Mouse (Mus musculus): ENCODE data around the gene Nfkbil1. TPM values are rescaled to one million over a fixed set of nuclear protein-coding genes. Genes with fewer than 3 reads are reported as not detected.
A peak's percentile ranks its signal among the peaks of the same experiment; 100 is the strongest.

The Nfkbil1 gene
- polyA plus RNA-seq, 1 experiment from 2014 or later, result 2.3 TPM

GRCm38 (mm10) chr17:35204494-35205379 is 30.9 kb downstream of the Nfkbil1 start, which contains the start of gene Lta:
Gene Lta (minus strand): TSS chr17:35205351.
- Histone ChIP-seq H3K4me2 (peak within 1 kb of the TSS; percentile 29; the same call in 1 of the 2 replicates), H3K4me1 (ENCODE audit: control insufficient read depth, insufficient read depth, low read length) (no peaks in the 10 kb centered on the region), H3K27ac (ENCODE audit: low read depth, low read length) (no peak within 1 kb of the TSS), H3K9ac (ENCODE audit: low read depth, low read length) (no peak within 1 kb of the TSS; the same call in 1 of the 2 replicates), H3K27me3 (ENCODE audit: control insufficient read depth, insufficient read depth, low read length) (peaks cover 51% of the 10 kb centered on the region), H3K36me3 (ENCODE audit: control insufficient read depth, insufficient read depth, low read length) (no peaks in the 10 kb centered on the region), H3K4me3 (ENCODE audit: low read depth, low read length) (no peak within 1 kb of the TSS), H3K9me3 (replicated peaks; ENCODE audit: control insufficient read depth, low read length) (no peaks in the 10 kb centered on the region)
- WGBS (ENCODE audit: insufficient replicate concordance), result 17% methylated on average over 20 of the region's 20 CpGs
- no peak for ATAC-seq (replicated peaks; ENCODE audit: insufficient number of reproducible peaks, low FRiP score, low TSS enrichment)

GRCm38 (mm10) chr17:35202442-35202841 is 33.1 kb downstream of the Nfkbil1 start:
- Histone ChIP-seq H3K27me3 (ENCODE audit: control insufficient read depth, insufficient read depth, low read length) (peaks cover 59% of the 10 kb centered on the region), H3K4me3 (ENCODE audit: low read depth, low read length) (no peak overlapping the region), H3K4me1 (ENCODE audit: control insufficient read depth, insufficient read depth, low read length) (no peaks in the 10 kb centered on the region), H3K36me3 (ENCODE audit: control insufficient read depth, insufficient read depth, low read length) (no peaks in the 10 kb centered on the region), H3K9ac (ENCODE audit: low read depth, low read length) (no peak overlapping the region), H3K9me3 (replicated peaks; ENCODE audit: control insufficient read depth, low read length) (no peaks in the 10 kb centered on the region), H3K4me2 (no peak overlapping the region), H3K27ac (ENCODE audit: low read depth, low read length) (no peak overlapping the region)
- no peak for ATAC-seq (replicated peaks; ENCODE audit: insufficient number of reproducible peaks, low FRiP score, low TSS enrichment)
- 64% methylated on average over 4 of the region's 4 CpGs for WGBS (ENCODE audit: insufficient replicate concordance)

GRCm38 (mm10) chr17:35201787-35202186 is 33.8 kb downstream of the Nfkbil1 start, which contains the start of gene Tnf:
Gene Tnf (minus strand): TSS chr17:35202007.
- no peak within 1 kb of the TSS for H3K4me3 ChIP-seq (ENCODE audit: low read depth, low read length)
- 26% methylated on average over 13 of the region's 13 CpGs for WGBS (ENCODE audit: insufficient replicate concordance)
- no peak for ATAC-seq (replicated peaks; ENCODE audit: insufficient number of reproducible peaks, low FRiP score, low TSS enrichment)

GRCm38 (mm10) chr17:35201128-35201527 is 34.5 kb downstream of the Nfkbil1 start:
- H3K36me3 ChIP-seq (ENCODE audit: control insufficient read depth, insufficient read depth, low read length), result no peaks in the 10 kb centered on the region
- no peak overlapping the region for H3K9ac ChIP-seq (ENCODE audit: low read depth, low read length)
- ATAC-seq (replicated peaks; ENCODE audit: insufficient number of reproducible peaks, low FRiP score, low TSS enrichment), result no peak
- H3K4me2 ChIP-seq, result no peak overlapping the region
- no peaks in the 10 kb centered on the region for H3K9me3 ChIP-seq (replicated peaks; ENCODE audit: control insufficient read depth, low read length)
- H3K27me3 ChIP-seq (ENCODE audit: control insufficient read depth, insufficient read depth, low read length), result peaks cover 70% of the 10 kb centered on the region
- peaks cover 1% of the 10 kb centered on the region; the same call in 1 of the 2 replicates for H3K4me1 ChIP-seq (ENCODE audit: control insufficient read depth, insufficient read depth, low read length)
- WGBS (ENCODE audit: insufficient replicate concordance), result 50% methylated on average over 11 of the region's 11 CpGs
- no peak overlapping the region for H3K27ac ChIP-seq (ENCODE audit: low read depth, low read length)
- no peak overlapping the region for H3K4me3 ChIP-seq (ENCODE audit: low read depth, low read length)

More at GRCm38 (mm10) chr17:35201787-35202186, 33.8 kb downstream of the Nfkbil1 start, which contains the start of gene Tnf:
- H3K9me3 ChIP-seq (replicated peaks; ENCODE audit: control insufficient read depth, low read length), result no peaks in the 10 kb centered on the region
- H3K27ac ChIP-seq (ENCODE audit: low read depth, low read length), result no peak within 1 kb of the TSS
- no peaks in the 10 kb centered on the region for H3K36me3 ChIP-seq (ENCODE audit: control insufficient read depth, insufficient read depth, low read length)
- peaks cover 65% of the 10 kb centered on the region for H3K27me3 ChIP-seq (ENCODE audit: control insufficient read depth, insufficient read depth, low read length)
- H3K9ac ChIP-seq (ENCODE audit: low read depth, low read length), result no peak within 1 kb of the TSS
- H3K4me2 ChIP-seq, result no peak within 1 kb of the TSS
- no peaks in the 10 kb centered on the region for H3K4me1 ChIP-seq (ENCODE audit: control insufficient read depth, insufficient read depth, low read length)

- no peaks in the 10 kb centered on the region for H3K9me3 ChIP-seq (replicated peaks; ENCODE audit: control insufficient read depth, low read length)
- WGBS (ENCODE audit: insufficient replicate concordance), result 76% methylated on average over 9 of the region's 11 CpGs
- peaks cover 76% of the 10 kb centered on the region for H3K27me3 ChIP-seq (ENCODE audit: control insufficient read depth, insufficient read depth, low read length)
- H3K36me3 ChIP-seq (ENCODE audit: control insufficient read depth, insufficient read depth, low read length), result no peaks in the 10 kb centered on the region
- no peak for ATAC-seq (replicated peaks; ENCODE audit: insufficient number of reproducible peaks, low FRiP score, low TSS enrichment)
- H3K9ac ChIP-seq (ENCODE audit: low read depth, low read length), result no peak overlapping the region
- no peak overlapping the region for H3K4me3 ChIP-seq (ENCODE audit: low read depth, low read length)
- H3K4me2 ChIP-seq, result no peak overlapping the region
- H3K4me1 ChIP-seq (ENCODE audit: control insufficient read depth, insufficient read depth, low read length), result peaks cover 8% of the 10 kb centered on the region; the same call in 1 of the 2 replicates
- no peak overlapping the region for H3K27ac ChIP-seq (ENCODE audit: low read depth, low read length)
Measured at GRCm38 (mm10) chr17:35200398-35200797, 35.2 kb downstream of the Nfkbil1 start.

- no peak overlapping the region for H3K4me3 ChIP-seq (ENCODE audit: low read depth, low read length)
- no peak overlapping the region for H3K27ac ChIP-seq (ENCODE audit: low read depth, low read length)
- peaks cover 77% of the 10 kb centered on the region for H3K27me3 ChIP-seq (ENCODE audit: control insufficient read depth, insufficient read depth, low read length)
- H3K36me3 ChIP-seq (ENCODE audit: control insufficient read depth, insufficient read depth, low read length), result no peaks in the 10 kb centered on the region
- H3K4me2 ChIP-seq, result no peak overlapping the region
- 30% methylated on average over 8 of the region's 8 CpGs for WGBS (ENCODE audit: insufficient replicate concordance)
- no peak for ATAC-seq (replicated peaks; ENCODE audit: insufficient number of reproducible peaks, low FRiP score, low TSS enrichment)
- no peaks in the 10 kb centered on the region for H3K9me3 ChIP-seq (replicated peaks; ENCODE audit: control insufficient read depth, low read length)
- no peak overlapping the region for H3K9ac ChIP-seq (ENCODE audit: low read depth, low read length)
- H3K4me1 ChIP-seq (ENCODE audit: control insufficient read depth, insufficient read depth, low read length), result peaks cover 9% of the 10 kb centered on the region; the same call in 1 of the 2 replicates
Measured at GRCm38 (mm10) chr17:35198946-35199345, 36.6 kb downstream of the Nfkbil1 start.

- peaks cover 70% of the 10 kb centered on the region for H3K27me3 ChIP-seq (ENCODE audit: control insufficient read depth, insufficient read depth, low read length)
- no peak for ATAC-seq (replicated peaks; ENCODE audit: insufficient number of reproducible peaks, low FRiP score, low TSS enrichment)
- H3K9me3 ChIP-seq (replicated peaks; ENCODE audit: control insufficient read depth, low read length), result no peaks in the 10 kb centered on the region
- no peaks in the 10 kb centered on the region for H3K36me3 ChIP-seq (ENCODE audit: control insufficient read depth, insufficient read depth, low read length)
- 53% methylated on average over 7 of the region's 7 CpGs for WGBS (ENCODE audit: insufficient replicate concordance)
- no peak overlapping the region for H3K9ac ChIP-seq (ENCODE audit: low read depth, low read length)
- no peak overlapping the region for H3K4me2 ChIP-seq
- H3K27ac ChIP-seq (ENCODE audit: low read depth, low read length), result no peak overlapping the region
- no peak overlapping the region for H3K4me3 ChIP-seq (ENCODE audit: low read depth, low read length)
- H3K4me1 ChIP-seq (ENCODE audit: control insufficient read depth, insufficient read depth, low read length), result peaks cover 9% of the 10 kb centered on the region; the same call in 1 of the 2 replicates
Measured at GRCm38 (mm10) chr17:35198029-35198428, 37.6 kb downstream of the Nfkbil1 start.

GRCm38 (mm10) chr17:35197126-35197525 is 38.5 kb downstream of the Nfkbil1 start:
- ATAC-seq (replicated peaks; ENCODE audit: insufficient number of reproducible peaks, low FRiP score, low TSS enrichment), result no peak
- no peaks in the 10 kb centered on the region for H3K9me3 ChIP-seq (replicated peaks; ENCODE audit: control insufficient read depth, low read length)
- no peak overlapping the region for H3K27ac ChIP-seq (ENCODE audit: low read depth, low read length)
- WGBS (ENCODE audit: insufficient replicate concordance), result 18% methylated on average over 5 of the region's 6 CpGs
- H3K4me2 ChIP-seq, result no peak overlapping the region
- peaks cover 63% of the 10 kb centered on the region for H3K27me3 ChIP-seq (ENCODE audit: control insufficient read depth, insufficient read depth, low read length)
- H3K36me3 ChIP-seq (ENCODE audit: control insufficient read depth, insufficient read depth, low read length), result no peaks in the 10 kb centered on the region
- no peak overlapping the region for H3K9ac ChIP-seq (ENCODE audit: low read depth, low read length)
- peaks cover 9% of the 10 kb centered on the region; the same call in 1 of the 2 replicates for H3K4me1 ChIP-seq (ENCODE audit: control insufficient read depth, insufficient read depth, low read length)
- no peak overlapping the region for H3K4me3 ChIP-seq (ENCODE audit: low read depth, low read length)
